Mouse (Mus musculus): ENCODE results near the gene Cldn24.

DNA sequence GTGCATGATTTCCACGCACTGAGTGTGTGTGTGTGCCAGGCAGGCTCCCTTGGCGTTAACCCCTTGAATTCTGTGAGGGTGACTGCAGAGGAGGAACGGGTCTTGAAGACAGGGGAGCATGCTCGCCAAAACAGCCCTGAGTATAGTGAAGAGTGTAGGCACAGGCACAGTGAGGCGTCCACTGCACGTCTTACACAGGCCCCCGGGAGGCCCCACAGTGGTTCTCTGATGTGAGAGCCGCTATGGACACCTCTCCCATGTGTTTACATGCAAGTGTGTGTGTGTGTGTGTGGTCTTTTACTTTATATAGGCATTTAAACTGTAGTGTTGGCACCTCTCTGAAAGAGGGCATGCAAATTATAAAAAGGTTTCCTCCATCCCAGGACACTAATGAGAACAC lies 44.6 kb downstream of the Cldn24 start:
- TF ChIP-seq POLR2A (IDR thresholded peaks at IDR 0.05; ENCODE audit: low read depth, low read length): no peak
- no peak for TF ChIP-seq CTCF (IDR thresholded peaks at IDR 0.05; ENCODE audit: extremely low read depth, insufficient read length, insufficient replicate concordance, low read depth, low read length)

All from small intestine, adult 2 months (tissue).